Mouse (Mus musculus) frontal cortex, postnatal 10 days (tissue): Measurements from ENCODE around the gene Zic1.

ENCODE experiments used
- DNase-seq, 2 experiments: peaks; one replicate each; pipeline ENCODE4 v3.0.0; 2022; ENCODE audit warnings: low spot score in 2 of 2, mixed read lengths in 1 of 2

Gene Zic1

GRCm38 (mm10) chr9:91365664-91366063 is at the start of gene Zic1:
Gene Zic1, minus strand, starts transcription at chr9:91365810.
- DNase-seq = peak; percentile 54 to 62

GRCm38 (mm10) chr9:91414007-91414661 is 48.5 kb upstream of the Zic1 start:
- no peak for DNase-seq

DNA sequence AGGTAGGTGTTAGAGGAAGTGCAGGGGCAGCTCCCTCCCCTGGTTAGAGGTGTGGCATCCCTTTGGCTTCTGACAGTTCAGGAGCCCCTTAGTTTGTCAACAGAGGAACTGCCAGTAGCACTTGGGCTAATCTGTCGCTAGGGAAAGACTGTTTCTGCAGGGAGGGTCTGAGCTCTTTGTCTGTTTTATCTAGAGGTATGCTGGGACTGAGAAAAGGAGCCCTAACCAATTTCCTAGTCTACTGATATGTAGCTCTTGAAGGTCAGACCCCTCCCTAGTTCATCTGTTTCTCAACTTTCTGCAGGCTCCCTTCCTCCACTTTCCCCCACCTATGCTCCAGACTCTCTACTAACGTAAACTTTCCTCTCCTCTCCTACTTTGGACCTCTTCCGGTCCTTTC is 44.2 kb upstream of the Zic1 start:
- DNase-seq = no peak

DNA sequence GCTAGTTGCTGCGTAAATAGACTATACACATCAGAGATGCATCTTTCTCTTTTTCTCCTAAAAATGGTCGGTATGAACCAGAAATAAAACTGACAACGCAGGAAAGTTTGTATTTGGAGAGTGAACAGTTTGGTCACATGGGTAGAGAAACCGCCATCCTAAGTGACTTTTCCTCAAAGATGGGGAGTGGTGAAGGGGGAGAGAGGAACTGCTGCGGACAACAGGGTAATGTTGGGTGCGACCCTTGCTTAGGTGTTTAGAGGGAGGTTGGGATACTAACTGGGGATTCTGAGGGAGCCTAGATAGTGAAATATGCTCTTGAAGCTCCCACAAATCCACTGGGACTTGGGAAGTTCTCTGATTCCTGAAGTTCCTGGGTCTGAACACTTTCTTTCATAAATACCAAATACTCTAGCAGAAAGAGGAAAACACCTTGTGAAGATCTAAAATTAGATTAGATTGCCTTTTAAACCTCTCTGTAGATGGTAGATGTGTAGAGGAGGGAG is 40.7 kb upstream of the Zic1 start:
- no peak for DNase-seq

GRCm38 (mm10) chr9:91405753-91406178 is 40.2 kb upstream of the Zic1 start:
- DNase-seq = no peak

DNA sequence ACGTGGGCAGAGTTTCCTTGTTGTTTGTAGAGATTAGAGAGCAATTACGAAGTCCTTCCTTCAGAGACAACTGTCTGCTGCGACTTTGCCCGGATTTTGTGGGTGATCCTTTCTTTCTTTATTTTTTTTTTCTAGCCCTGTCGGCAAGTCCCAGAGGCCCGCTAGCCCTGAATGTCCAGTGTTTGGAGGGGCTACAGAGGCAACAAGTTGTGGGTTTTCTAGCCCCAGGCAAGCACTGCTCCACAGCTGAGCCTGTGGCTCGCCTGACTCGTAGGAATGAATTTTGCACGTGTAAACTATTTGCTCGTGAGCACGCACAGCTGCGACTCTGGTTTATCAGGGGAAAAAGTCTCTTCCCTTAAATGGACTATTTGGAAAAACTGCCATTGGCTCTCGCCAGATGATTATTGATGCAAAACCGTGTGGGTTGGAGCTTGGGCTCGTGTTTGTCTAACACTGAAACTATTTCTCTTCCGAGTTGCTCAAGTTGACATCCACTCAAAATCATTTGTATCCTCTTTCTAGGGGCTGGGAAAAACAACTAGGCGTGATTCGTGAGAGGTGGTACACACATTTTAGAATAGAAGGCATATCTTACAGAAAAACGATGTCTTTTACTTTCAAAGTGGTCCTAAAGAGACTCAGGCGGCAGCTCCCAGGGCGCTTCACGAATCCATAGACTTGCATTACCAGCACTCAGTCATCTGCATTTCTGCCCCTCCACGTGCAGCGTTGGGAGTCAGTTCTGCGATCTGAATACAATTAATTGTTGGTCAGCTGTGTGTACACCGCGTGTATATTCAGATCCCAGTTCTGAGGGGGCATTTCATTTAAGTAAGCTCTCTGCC is 39.5 kb upstream of the Zic1 start:
- DNase-seq = peak in 1 of 2 experiments; percentile 8

DNA sequence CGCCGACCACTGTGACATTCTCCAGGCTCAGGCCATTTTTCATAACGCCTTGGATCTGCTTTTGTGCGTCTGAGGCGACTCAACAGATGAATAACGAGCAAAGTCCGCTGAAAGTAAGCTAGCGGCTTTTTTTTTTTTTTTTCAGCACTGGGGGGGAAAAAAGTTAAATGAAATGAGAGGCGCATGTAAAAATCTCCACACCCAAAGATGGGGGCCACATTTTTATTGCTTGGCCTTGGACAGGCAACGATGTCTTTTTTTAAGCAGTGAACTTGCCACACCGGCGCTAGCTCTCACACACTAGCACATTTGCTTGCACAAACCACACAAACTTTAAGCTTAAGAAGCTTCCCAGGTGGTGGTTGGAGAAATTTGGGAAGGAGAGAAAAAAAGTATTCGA is 38.6 kb upstream of the Zic1 start:
- no peak for DNase-seq

GRCm38 (mm10) chr9:91401471-91401870 is 35.9 kb upstream of the Zic1 start:
- DNase-seq = no peak

DNA sequence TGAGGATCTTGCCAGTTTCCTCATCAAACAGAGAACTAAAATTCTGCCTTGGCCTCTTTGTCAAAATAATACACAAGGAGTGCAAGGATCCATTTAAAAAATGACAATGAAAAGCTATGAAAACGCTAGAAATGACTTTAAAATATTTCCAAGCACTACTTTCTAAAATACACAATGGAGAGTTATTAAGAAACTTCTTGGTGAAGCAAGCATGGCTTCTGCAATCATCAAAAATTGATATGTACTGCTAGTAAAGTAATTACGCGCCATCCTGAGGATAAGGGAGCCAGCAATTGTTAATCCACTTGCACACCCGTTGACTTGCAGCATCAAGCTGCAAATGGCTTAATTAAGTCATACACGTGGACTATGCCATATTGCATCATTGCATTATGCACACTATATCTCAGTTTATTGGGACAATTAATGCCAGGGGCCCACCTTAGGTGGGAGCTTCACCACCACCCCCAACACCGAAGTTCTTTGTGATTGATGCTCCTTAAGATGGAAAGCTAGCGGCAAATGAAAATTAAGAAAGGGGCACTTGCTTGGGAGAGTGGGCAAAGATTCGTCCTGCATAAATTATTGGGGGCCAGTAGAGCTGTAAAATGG is 35.0 kb upstream of the Zic1 start:
- no peak for DNase-seq

GRCm38 (mm10) chr9:91399976-91400375 is 34.4 kb upstream of the Zic1 start:
- DNase-seq = no peak

GRCm38 (mm10) chr9:91395066-91395772 is 29.6 kb upstream of the Zic1 start:
- DNase-seq = no peak

GRCm38 (mm10) chr9:91394211-91394646 is 28.6 kb upstream of the Zic1 start:
- DNase-seq = no peak

DNA sequence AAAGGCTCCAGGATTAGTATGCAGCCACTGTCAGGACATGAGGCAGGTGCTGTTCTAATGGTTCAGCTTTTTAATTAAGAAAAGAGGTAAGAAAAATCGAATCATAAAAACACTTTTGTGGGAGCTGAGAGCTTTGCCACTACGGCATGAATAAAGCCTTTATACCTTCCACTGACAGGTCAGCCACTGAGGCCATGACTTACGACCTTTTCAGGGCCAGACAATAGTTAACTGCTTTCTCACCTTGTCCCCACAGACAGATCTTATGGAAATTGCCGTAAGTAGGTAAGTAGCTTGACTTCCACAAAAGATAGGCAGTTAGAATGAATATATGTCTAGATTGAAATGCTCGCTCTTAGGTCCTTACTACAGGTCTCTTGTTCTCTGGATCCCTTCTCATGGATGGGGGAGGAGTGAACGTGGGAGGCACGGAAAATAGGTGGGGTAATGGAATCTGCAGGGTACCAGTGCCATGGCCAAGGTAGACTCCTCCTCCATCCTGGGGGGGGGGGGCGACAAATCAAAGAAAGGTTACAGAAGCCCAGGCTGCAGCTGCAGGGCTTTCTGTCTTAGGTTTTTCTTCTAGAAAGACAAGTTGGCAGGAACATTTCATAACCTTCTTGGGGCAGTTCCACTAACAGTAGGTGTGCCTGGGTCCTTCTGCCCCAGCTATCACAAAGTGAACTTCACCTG is 27.9 kb upstream of the Zic1 start:
- DNase-seq = no peak

- DNase-seq = no peak
Observed at GRCm38 (mm10) chr9:91388173-91388572, 22.6 kb upstream of the Zic1 start.

GRCm38 (mm10) chr9:91387740-91388080 is 22.1 kb upstream of the Zic1 start:
- DNase-seq = no peak

DNA sequence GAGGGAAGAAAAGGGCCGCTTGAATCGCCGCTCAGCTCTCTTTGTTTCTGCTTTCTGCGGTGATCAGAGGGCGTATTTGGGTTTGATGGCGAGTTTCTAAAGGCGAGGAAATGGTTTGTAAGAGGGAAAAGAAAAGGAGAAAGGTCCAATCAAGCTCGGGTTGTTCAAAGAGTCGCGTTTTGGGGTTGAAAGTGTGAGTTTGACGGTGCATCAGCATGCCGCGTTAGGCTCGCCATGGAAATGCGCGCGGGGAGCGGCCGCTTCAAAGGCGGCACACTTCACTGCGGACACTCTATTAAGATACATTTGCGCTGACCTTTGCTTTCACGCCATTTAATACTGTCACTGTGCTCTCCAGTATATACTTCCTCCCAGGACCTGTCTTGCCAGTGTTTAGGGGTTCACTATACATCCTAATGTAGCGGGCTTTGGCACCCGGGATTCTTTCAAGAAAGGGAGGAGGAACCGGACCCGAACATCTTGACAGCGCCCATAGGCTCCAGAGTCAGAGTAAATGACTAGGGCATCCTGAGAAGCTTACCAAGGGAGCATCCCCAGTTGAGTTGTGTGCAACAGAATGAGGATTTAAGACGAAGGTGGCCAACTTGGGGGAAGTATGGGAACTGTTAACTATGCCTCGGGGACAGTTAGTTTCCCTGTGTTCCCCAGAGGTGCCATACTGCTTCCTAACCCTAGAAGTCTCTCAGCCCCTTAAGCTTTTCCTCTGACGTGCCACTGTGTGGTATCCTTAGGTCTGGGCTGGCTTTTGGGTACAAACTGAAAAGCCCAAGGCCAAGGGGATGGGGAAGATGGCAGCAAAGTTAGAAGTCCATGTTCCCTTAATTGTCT is 21.5 kb upstream of the Zic1 start:
- DNase-seq = no peak

GRCm38 (mm10) chr9:91386502-91386890 is 20.9 kb upstream of the Zic1 start:
- DNase-seq = no peak

DNA sequence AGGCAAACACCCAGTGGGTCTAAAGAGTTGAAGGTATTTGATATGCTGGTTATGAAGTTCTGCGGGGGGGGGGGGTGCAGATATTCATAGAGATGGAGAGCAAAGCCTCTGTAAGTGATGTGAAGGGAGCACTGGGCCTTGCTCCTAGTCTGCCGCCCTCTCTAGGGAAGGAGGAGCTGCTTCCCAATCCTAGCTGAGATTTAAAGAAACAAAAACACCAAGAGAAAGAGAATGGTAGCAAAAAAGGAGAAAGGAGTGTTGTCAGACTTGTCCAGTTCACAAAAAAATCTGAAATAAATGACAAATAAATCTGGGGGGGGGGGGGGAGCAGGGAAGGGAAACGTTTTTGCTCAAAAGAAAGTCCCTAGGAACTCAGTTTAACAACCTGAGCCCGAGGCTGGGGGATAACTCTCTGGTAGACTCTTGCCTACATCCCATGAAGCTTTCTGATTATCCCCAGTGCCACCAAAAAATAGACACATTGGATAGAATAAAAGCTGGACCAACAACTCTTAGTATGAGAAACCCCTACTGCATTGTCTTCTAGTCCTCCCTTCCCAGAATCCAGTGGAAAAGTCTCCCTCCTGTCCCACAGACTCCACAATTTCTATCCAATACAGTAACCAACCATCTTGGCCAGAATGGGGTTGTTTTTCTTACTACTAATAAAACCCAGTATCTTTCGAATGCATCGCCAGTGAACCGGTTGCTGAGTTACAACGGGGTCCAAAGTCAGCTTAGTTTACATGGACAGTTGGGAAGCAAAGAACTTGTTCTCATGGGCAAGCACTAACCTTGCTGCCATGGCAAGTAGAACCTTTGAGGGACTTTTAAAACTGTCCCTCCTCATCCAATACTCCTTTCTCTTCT is 20.2 kb upstream of the Zic1 start:
- DNase-seq = no peak
